Mouse (Mus musculus) frontal cortex, adult (tissue): ENCODE measurements around the gene Whamm.

ENCODE experiments used
- ATAC-seq: cut with Nextera tagmentation; 2 replicates; pipeline ENCODE4 v1.9.2; 2017; ENCODE audit warnings: mild to moderate bottlenecking, moderate library complexity, mixed read lengths; ENCODE audit not compliant: low TSS enrichment

Whamm gene

DNA sequence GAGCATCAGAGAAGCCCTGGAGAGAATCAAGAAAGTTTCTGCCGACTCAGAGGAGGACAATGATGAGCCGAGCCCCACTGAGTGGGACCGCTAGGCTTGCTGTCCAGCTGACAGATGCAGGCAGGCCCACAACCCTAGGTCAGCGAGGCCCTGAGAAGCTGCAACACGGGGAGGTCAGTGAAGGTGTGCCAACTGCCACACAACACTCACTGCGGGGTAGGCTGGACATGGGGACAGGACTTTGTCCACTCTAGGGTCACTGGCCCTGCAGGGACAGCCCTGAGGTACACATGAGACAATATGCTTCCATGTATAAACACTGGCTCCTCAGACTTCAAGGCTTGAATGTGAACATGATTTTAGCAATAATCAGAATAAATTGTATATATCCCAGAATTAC, 25.0 kb downstream of the Whamm start:
- ATAC-seq: no peak

DNA sequence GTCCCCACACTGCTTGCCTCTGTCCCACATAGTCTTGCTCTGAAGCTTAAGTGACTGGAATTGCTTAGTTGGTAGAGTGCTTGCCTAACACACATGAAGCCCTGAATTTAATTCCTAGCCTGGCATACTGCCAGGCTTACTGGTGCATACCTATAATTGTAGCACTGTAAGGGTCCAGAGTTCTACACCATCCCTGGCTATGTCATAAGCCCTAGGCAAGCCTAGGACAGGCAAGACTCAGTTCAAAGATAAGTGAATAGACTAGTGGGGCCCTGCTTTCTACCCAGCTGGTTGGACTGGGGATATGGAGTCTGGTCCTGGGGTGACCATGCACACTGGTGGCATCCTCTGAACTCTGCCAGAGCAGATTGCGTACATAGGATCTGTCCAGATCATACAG, 26.6 kb downstream of the Whamm start:
- ATAC-seq: no peak

DNA sequence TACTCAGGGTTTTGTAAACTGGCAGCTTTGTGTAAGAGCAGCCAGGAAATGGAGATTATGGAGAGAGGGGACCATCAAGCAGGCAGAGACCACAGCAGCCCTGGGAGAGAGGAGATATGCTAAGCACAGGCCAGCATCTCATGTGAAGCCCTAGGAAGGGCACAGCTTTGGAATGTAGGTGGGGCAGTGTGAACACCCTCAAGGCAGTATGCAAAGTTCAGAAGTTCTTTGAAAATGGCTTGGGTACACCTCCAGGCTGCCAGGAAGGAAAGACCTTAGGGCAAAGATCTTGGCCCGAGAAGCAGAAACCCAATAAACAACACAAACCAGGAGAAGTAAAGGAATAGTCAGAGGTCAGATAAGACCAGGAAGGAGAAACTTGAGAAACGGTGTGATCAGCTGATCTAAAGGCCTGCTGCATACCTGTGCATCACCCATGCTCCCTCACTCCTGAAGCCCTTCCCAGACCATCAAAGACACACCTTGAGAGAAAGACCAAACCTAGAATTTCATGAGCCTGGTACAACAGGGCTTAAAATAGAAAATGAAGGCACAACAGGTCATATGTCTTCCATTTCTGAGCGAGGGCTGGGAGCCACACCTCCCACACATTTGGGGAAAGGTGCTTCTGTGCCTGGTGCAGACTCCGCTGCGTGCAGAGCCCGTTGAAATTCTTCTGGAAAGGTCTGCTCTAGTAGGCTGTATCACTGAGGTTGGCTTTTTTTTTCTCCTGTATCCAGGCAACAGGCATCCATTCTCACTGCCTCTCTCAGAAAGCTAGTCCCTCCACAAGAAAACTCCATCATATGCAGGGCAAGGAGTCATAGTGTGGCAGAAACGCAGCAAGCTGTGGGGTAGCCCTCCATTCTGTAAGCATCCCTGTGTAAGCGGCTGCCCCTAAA, 28.6 kb downstream of the Whamm start:
- ATAC-seq: peak; percentile 82

- no peak for ATAC-seq
Measured at GRCm38 (mm10) chr7:81604991-81605390, 33.9 kb downstream of the Whamm start.

GRCm38 (mm10) chr7:81605489-81605888, 34.4 kb downstream of the Whamm start:
- no peak for ATAC-seq

GRCm38 (mm10) chr7:81606452-81606851, 35.4 kb downstream of the Whamm start:
- no peak for ATAC-seq

- no peak for ATAC-seq
Measured at GRCm38 (mm10) chr7:81610125-81610524, 39.1 kb downstream of the Whamm start.

DNA sequence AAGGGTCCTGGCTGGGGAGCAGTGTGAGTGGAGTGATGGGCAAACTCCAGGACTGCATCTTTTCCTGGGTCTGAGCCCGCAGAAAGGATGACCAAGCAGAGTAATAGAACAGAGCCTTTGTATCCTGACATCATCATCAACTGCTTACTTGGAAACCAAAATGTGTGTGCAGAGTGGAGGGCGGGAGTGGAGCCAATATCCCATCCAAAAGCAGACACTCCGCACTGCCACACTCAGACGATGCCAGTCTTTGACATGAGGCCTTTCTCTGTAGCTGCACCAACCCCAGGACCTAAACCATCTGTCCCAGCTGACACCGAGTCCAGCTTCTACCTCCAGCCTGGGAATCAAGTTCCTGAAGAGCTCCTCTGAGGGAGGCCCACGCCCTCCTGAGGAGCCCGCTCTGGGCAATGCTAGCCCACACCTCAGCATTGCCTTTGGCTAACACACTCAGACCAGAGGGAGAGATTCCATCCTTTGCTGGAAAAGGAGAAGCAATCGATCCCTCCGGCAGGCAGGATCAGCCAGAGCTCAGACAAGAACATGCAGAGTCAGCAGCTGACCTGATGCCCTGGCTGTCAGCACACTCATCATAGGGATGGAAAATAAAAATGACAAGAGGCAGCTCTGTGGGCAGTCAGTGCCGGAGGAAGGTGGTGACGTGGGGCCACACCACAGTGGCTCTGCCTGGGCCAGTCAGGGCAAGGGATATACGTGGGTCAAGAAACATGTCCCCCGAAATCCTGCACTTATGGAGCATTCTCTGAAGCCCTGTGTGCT, 42.0 kb downstream of the Whamm start:
- no peak for ATAC-seq

- no peak for ATAC-seq
Measured at GRCm38 (mm10) chr7:81615031-81615430, 44.0 kb downstream of the Whamm start.

GRCm38 (mm10) chr7:81622793-81623192, 51.7 kb downstream of the Whamm start:
- ATAC-seq: no peak

DNA sequence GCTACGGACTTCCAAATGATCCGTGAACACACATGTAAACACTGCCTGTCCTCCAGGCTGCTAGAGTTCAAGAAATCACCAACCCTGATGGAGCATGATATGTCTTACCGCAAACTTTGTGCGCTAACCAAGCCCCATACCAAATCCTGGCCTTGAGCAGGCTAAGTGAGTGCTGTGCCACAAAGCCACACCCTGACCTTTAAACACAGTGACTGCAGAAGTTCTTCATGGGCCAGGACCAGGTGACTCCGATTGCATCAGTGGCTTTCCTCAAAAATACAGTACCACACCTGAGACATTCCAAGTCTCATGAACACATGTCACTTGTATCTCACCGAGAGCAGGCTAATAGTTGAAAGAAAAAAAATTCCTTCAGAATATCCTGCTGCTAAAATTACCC, 52.7 kb downstream of the Whamm start:
- ATAC-seq: no peak

DNA sequence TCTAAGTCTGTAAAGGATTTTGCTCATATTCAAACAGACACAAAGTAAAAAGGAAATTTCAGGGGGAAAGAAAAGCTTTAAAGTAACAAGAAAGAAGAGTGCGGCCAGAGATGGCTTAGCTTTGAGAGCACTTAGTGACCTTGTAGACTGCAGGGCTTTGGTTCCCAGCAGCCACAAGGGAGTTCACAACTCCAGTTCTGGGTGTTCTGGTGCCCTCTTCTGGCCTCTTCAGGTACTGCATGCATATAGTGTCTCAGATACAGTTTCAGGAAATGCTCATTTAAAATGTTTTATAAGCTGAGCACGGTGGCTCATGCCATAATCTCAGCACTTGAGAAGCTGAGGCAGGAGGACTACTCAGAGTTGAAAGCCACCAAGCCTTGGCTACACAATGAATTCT, 55.4 kb downstream of the Whamm start:
- no peak for ATAC-seq

DNA sequence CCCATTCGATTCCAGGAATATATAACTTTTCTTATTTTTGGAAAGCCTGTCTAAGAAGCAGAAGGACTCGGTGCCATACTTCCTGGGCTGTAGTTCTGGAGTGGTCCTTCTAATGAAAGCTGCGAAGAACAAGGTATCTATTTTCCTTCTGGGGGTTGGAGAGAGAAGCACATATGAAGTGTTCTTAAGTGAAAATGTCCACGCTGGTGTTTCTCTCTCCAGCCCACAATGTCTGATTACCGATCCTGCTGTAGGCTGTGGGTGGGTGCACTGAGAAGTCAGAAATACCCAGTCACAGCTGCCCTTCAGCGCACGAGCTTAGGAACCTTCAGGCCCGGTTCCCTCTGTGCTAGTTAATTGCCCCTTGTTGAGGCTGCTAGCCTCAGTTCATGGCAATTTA, 60.2 kb downstream of the Whamm start:
- peak; percentile 81 for ATAC-seq

- no peak for ATAC-seq
Measured at GRCm38 (mm10) chr7:81632586-81632985, 61.5 kb downstream of the Whamm start.

GRCm38 (mm10) chr7:81641101-81641500, 70.0 kb downstream of the Whamm start:
- no peak for ATAC-seq

DNA sequence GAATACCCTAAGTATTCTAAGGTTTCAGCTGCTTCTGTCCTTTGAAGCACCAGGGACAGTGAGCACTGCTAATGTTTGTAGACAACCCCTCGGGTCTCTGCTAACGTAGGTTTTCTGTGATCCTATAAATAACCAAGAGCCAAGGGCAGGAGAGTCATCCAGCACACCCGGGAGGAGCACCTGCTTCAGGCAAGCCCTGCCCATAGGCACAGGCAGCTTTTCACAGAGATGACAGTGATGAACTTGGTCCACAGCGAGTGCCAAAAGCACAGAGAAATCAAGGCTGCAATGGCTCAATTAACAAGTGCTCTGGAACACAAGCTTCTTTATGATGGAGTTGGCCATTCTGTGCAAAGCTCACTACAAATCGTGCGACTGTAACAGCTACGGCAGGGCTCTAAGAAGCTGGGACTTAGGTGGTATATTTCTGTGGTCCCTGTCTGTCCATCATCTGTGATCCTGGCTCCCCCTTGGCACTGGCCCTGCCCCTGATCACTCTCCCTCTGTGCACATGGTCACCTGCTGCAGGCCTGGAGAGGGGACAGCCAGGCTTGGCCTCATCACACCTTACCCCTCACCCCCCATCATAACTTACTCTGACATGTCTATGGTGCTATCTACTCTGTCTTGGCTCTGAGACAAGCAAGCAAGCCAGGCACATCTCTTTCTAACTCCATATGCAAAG, 73.6 kb downstream of the Whamm start:
- ATAC-seq: no peak
